Mouse (Mus musculus): ENCODE measurements around the gene Gpr3. TPM values are rescaled to one million over a fixed set of nuclear protein-coding genes. Genes with fewer than 3 reads are reported as not detected.

Gene Gpr3
- 0.27 and 0.37 TPM in 2 replicates for polyA plus RNA-seq (2016; fragmentation: Nextera tagmentation; extraction: Ambion mirVana)

DNA sequence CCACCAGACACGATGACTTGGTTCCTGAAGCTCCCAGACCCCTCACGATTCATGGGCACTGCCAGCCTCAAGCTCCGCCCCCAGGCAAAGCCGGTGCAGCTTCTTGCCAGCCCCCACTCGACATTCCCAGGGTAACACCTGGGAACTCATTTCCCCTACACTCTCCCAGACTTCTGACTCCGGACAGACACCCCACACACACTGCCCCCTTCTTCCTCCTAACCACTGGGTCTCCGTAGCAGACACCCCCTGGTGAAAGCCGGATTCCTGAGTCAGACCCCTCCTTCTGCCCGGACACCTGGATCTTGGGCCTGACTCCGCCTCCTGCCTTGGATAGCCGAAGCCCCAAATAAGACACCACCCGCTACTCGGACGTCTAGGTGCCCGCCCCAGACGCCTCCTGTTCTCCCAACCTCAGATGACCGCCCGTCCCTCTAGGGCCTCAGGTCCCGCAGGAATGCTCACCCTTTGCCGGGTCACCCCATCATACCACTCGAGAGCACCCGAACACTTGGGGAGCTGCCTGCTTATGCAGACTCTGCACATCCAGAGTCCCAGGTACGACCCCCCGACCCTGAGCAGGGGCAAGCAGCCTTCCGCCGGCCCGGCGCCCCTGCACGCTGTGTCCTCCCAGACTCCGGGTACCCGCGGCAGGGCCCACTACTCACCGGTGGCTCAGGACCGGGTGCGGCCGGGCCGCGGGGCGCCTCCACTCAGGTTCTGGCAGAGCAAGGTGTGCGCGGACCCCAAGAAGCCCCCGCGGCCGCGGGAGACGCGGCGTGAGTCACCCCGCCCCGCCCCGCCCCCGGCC, at the start of gene Gpr3, which contains the start of gene Cd164l2:
TSS of gene Gpr3 (minus strand) at position 786 of the 811 bp plus-strand sequence.
TSS of gene Cd164l2 (plus strand) at position 381 of the 811 bp plus-strand sequence.
- Histone ChIP-seq H3K9me3 (replicated peaks) (no peaks in the 10 kb centered on the region), H3K36me3 (no peaks in the 10 kb centered on the region), H3K27ac (ENCODE audit: poor library complexity, severe bottlenecking) (peak within 1 kb of the TSS; percentile 15; the same call in 1 of the 2 replicates), H3K27me3 (replicated peaks) (peaks cover 53% of the 10 kb centered on the region), H3K4me2 (peak within 1 kb of the TSS; percentile 99), H3K9ac (peak within 1 kb of the TSS; percentile 79), H3K4me3 (peak within 1 kb of the TSS; percentile 69), H3K4me1 (replicated peaks) (peaks cover 23% of the 10 kb centered on the region)
- ATAC-seq (ENCODE audit: insufficient number of reproducible peaks, low FRiP score): peak; percentile 35; the same call in 1 of the 2 replicates
- 2% methylated on average over 52 of the region's 52 CpGs for WGBS

DNA sequence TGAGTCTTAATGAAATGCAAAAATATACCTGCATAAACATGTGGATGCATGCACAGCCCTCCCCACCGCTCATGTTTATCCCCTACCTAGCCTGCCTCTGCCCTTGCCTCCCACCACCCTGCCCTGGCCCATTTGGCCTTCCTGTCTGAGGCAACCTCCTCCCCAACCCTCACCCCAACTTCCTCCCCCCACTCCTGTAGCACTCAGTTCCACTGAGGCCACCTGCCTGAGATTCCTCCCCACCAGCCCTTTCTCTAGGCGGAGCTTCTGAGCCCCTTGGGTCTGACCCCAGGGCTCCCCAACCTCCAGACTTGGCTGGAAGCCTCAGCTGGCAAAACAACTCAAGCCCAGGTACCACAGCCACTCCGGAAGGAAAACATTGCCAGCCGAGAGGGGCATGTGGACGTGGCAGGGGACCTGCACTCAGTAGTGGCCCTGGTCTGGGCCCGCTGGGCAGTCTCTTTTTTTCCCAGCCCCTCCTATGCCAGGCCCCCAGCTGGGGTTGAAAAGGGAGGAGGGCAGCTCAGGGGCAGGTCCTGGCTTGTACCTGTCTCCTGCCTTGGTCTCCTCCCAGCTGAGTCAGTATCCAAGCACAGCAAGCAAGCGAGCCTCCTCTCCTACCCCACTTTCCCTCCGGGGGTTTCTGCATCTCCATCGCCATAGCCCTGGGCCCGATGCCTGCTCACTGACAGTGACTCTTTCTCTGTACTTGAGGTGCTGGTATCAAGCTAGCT, 49.5 kb upstream of the Gpr3 start:
- Histone ChIP-seq H3K27ac (ENCODE audit: poor library complexity, severe bottlenecking) (no peak overlapping the region), H3K4me2 (no peak overlapping the region), H3K4me1 (replicated peaks) (0 out of 2 replicates have a peak, but pooled peaks cover 1% of the 10 kb centered on the region), H3K27me3 (replicated peaks) (peaks cover 24% of the 10 kb centered on the region), H3K9me3 (replicated peaks) (peaks cover 8% of the 10 kb centered on the region; the same call in 1 of the 2 replicates), H3K36me3 (peaks cover 31% of the 10 kb centered on the region), H3K9ac (no peak overlapping the region), H3K4me3 (no peak overlapping the region)
- 44% methylated on average over 10 of the region's 10 CpGs for WGBS
- ATAC-seq (ENCODE audit: insufficient number of reproducible peaks, low FRiP score): no peak

DNA sequence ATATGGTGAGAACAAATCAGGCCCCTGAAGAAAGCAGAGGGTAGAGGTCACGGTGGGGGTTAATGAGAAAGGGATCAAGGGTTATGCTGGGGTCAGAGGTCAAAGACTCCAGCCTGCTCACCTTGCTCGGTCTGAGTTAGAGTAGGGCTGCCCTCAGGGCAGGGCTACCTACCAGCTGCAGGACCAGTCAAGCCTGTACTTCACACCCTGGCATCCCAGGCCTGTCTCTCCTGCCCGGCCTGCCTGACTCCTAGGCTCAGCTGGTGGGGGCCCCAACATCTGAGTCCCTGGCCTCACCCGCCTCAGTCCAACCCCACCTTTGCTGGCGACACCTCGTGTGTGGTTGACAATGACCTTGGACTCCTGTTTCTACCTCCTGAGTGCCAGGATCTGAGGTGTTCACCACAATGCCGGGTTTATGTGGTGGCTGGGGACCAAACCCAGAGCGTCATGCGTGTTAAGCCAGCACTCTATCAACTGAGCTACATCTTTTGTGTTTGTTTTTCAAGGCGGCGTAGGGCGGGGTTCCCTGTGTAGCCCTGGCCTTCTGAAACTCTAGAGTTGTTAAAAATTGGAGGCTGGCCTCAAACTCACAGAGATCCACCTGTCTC, 45.6 kb upstream of the Gpr3 start:
- H3K9me3 ChIP-seq (replicated peaks): no peaks in the 10 kb centered on the region
- H3K27me3 ChIP-seq (replicated peaks): peaks cover 62% of the 10 kb centered on the region
- 75% methylated on average over 12 of the region's 12 CpGs for WGBS
- H3K4me1 ChIP-seq (replicated peaks): 0 out of 2 replicates have a peak, but pooled peaks cover 3% of the 10 kb centered on the region
- no peak overlapping the region for H3K4me3 ChIP-seq
- ATAC-seq (ENCODE audit: insufficient number of reproducible peaks, low FRiP score): 0 out of 2 replicates have a peak, but pooled peaks have one; percentile 27
- H3K36me3 ChIP-seq: no peaks in the 10 kb centered on the region
- no peak overlapping the region for H3K9ac ChIP-seq
- no peak overlapping the region for H3K4me2 ChIP-seq
- no peak overlapping the region for H3K27ac ChIP-seq (ENCODE audit: poor library complexity, severe bottlenecking)

DNA sequence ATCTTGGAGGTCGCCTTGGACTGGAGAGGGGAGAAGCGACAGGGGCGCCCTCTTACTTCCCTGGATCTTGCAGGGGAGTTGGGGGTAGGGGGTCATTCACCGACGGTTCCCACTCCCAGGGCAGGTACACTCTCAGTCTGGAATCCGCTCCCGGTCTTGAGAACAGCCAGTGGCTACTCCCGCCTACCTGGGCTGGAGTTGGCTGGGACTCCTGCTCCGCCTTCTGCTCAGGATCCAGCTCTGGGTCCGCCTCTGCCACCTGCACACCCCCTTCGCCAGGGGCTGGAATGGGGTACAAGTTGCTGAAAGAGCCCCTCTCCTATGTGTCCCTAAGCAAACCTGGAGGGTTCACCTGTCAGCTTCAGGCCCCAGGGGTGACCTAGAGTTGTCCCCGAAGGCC, 44.9 kb upstream of the Gpr3 start:
- no peak overlapping the region for H3K4me2 ChIP-seq
- no peak overlapping the region for H3K4me3 ChIP-seq
- H3K36me3 ChIP-seq: no peaks in the 10 kb centered on the region
- no peak overlapping the region for H3K9ac ChIP-seq
- no peaks in the 10 kb centered on the region for H3K9me3 ChIP-seq (replicated peaks)
- peaks cover 68% of the 10 kb centered on the region for H3K27me3 ChIP-seq (replicated peaks)
- 0 out of 2 replicates have a peak, but pooled peaks cover 3% of the 10 kb centered on the region for H3K4me1 ChIP-seq (replicated peaks)
- no peak overlapping the region for H3K27ac ChIP-seq (ENCODE audit: poor library complexity, severe bottlenecking)
- ATAC-seq (ENCODE audit: insufficient number of reproducible peaks, low FRiP score): no peak
- WGBS: 30% methylated on average over 12 of the region's 12 CpGs

DNA sequence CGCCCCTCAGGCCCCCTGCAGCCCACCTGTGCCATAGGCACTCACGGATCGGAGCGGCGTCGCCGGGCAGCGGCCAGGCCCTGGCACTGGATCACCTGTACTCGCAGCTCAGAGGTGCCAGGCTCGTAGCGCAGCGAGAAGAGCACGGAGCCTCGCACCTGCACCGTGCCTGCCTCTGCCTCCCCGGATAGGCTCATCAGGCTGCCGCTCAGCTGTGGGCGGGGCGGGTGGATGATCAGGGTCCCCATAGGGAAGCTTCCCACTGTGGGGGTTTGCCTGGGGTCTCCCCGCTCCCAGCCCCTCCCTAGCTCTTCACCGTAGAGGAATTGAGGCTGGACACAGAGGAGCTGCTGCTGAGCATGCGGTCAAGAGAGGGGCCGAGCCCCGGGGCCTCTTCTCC, 44.5 kb upstream of the Gpr3 start:
- no peaks in the 10 kb centered on the region for H3K9me3 ChIP-seq (replicated peaks)
- H3K27ac ChIP-seq (ENCODE audit: poor library complexity, severe bottlenecking): no peak overlapping the region
- H3K4me3 ChIP-seq: no peak overlapping the region
- peaks cover 73% of the 10 kb centered on the region for H3K27me3 ChIP-seq (replicated peaks)
- H3K4me1 ChIP-seq (replicated peaks): 0 out of 2 replicates have a peak, but pooled peaks cover 3% of the 10 kb centered on the region
- H3K4me2 ChIP-seq: peak overlapping the region; percentile 4
- no peaks in the 10 kb centered on the region for H3K36me3 ChIP-seq
- H3K9ac ChIP-seq: no peak overlapping the region
- ATAC-seq (ENCODE audit: insufficient number of reproducible peaks, low FRiP score): no peak
- 16% methylated on average over 24 of the region's 24 CpGs for WGBS

DNA sequence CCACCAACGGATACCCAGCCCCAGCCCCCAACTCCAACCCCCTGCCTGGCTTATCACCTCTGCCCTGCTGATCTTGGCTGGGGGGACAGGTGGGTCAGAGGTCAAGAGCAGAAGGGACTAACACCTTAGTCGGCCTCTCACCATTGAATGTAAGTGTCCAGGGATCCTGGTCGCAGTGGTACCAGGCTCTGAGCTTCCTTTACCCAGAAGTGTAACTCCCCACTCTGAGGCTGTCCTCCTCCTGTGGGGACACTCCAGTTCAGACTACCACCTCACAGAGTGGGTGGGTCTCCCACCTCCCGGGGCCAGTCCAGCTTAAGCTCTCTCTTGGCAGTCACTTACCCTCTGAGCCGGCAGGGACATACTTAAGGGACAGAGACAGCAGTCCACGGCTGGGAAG, 43.1 kb upstream of the Gpr3 start:
- H3K4me1 ChIP-seq (replicated peaks): peaks cover 15% of the 10 kb centered on the region
- 39% methylated on average over 6 of the region's 6 CpGs for WGBS
- H3K27ac ChIP-seq (ENCODE audit: poor library complexity, severe bottlenecking): no peak overlapping the region
- no peak overlapping the region for H3K9ac ChIP-seq
- H3K4me2 ChIP-seq: no peak overlapping the region
- no peak overlapping the region for H3K4me3 ChIP-seq
- no peak for ATAC-seq (ENCODE audit: insufficient number of reproducible peaks, low FRiP score)
- peaks cover 87% of the 10 kb centered on the region for H3K27me3 ChIP-seq (replicated peaks)
- no peaks in the 10 kb centered on the region for H3K36me3 ChIP-seq
- no peaks in the 10 kb centered on the region for H3K9me3 ChIP-seq (replicated peaks)

DNA sequence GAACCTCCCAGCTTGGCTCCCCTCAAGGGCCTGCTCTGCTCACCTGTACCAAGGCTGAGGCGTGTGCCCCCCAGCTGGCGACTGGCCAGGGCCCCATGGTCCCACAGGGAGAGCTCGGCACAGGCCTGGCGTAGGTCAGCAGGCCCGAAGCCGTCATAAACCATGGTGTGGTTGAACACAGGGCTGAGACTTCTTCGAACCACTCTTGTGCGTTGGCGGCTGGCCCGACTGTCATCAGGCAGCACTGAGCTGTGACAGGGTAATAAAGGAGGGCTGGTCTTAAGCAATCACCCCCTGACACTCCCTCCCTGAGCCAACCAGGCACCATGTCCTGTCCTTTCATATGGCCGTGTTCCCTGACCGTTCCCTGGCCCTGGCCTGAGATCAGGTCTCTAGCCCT, 41.1 kb upstream of the Gpr3 start:
- Histone ChIP-seq H3K9ac (no peak overlapping the region), H3K4me3 (no peak overlapping the region), H3K36me3 (no peaks in the 10 kb centered on the region), H3K4me1 (replicated peaks) (peaks cover 16% of the 10 kb centered on the region), H3K27me3 (replicated peaks) (peaks cover 96% of the 10 kb centered on the region), H3K27ac (ENCODE audit: poor library complexity, severe bottlenecking) (no peak overlapping the region), H3K4me2 (no peak overlapping the region), H3K9me3 (replicated peaks) (no peaks in the 10 kb centered on the region)
- 82% methylated on average over 12 of the region's 12 CpGs for WGBS
- ATAC-seq (ENCODE audit: insufficient number of reproducible peaks, low FRiP score): no peak

DNA sequence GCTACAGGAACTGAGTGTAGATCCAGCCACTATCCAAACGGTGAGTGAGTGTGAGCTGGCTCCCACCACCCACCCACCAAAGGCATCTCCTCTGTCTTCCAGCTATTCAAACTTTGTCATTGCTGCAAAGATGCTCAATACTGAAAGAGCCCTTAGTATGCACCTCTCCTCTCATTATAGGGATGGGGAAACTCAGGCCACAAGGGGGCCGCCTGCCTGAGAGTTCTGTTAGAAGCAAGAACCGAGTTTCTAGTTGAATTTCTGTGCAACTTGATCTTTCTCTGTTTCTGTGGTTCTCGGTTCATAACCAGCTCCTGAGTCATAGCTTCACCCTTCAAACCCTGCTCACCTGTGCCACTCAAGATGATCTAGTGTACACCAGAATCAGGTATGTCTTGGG, 39.8 kb upstream of the Gpr3 start:
- H3K4me1 ChIP-seq (replicated peaks): peaks cover 19% of the 10 kb centered on the region
- H3K9ac ChIP-seq: no peak overlapping the region
- 43% methylated on average over 4 of the region's 4 CpGs for WGBS
- no peaks in the 10 kb centered on the region for H3K9me3 ChIP-seq (replicated peaks)
- no peak overlapping the region for H3K27ac ChIP-seq (ENCODE audit: poor library complexity, severe bottlenecking)
- H3K4me3 ChIP-seq: no peak overlapping the region
- no peak overlapping the region for H3K4me2 ChIP-seq
- H3K36me3 ChIP-seq: no peaks in the 10 kb centered on the region
- peaks cover 98% of the 10 kb centered on the region for H3K27me3 ChIP-seq (replicated peaks)
- ATAC-seq (ENCODE audit: insufficient number of reproducible peaks, low FRiP score): no peak

DNA sequence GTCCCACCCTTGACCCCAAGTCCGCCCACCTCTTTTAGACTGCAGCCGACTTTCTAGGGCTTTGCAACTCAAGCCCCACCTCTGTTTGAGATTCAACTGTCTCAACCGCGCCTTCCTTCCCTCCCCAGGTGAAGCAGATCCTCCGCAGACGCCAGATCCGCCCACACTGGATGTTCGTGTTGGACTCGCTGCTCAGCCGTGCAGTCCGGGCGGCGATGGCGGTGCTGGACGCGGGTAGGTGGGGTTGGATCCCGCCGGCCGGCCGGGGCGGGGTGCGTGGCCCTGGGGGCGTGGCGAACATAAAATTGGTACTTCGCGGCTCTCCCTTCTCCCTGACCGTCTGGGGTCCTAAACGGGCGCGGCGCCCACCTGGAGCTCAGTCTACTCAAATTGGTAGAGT, 38.9 kb upstream of the Gpr3 start:
- Histone ChIP-seq H3K9ac (peak overlapping the region; percentile 56), H3K4me1 (replicated peaks) (peaks cover 21% of the 10 kb centered on the region), H3K27ac (ENCODE audit: poor library complexity, severe bottlenecking) (no peak overlapping the region), H3K27me3 (replicated peaks) (peaks cover 98% of the 10 kb centered on the region), H3K9me3 (replicated peaks) (no peaks in the 10 kb centered on the region), H3K36me3 (no peaks in the 10 kb centered on the region), H3K4me2 (peak overlapping the region; percentile 74), H3K4me3 (peak overlapping the region; percentile 47)
- ATAC-seq (ENCODE audit: insufficient number of reproducible peaks, low FRiP score): no peak
- 3% methylated on average over 31 of the region's 31 CpGs for WGBS

DNA sequence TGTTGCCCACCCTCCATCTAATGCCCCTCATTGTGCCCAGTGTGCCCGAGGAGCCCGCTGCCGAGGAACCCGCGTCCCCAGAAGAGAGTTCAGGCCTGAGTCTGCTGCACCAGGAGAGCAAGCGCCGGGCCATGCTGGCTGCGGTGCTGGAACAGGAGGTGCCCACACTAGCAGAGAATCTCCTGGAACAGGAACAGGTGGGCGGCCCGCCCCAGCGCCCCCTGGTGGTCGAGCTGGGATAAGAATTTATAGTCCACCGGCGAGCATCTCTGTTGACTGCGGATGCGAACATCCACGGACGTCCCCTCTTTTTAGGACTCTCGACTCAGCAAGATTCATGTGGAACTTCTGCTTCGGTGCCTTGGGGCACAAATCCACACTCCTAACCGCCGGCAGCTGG, 38.3 kb upstream of the Gpr3 start:
- WGBS: 3% methylated on average over 22 of the region's 22 CpGs
- no peaks in the 10 kb centered on the region for H3K36me3 ChIP-seq
- peak overlapping the region; percentile 47 for H3K4me3 ChIP-seq
- H3K27ac ChIP-seq (ENCODE audit: poor library complexity, severe bottlenecking): no peak overlapping the region
- H3K9ac ChIP-seq: peak overlapping the region; percentile 56
- peaks cover 98% of the 10 kb centered on the region for H3K27me3 ChIP-seq (replicated peaks)
- no peaks in the 10 kb centered on the region for H3K9me3 ChIP-seq (replicated peaks)
- peaks cover 21% of the 10 kb centered on the region for H3K4me1 ChIP-seq (replicated peaks)
- ATAC-seq (ENCODE audit: insufficient number of reproducible peaks, low FRiP score): no peak
- peak overlapping the region; percentile 74 for H3K4me2 ChIP-seq

All from heart, embryonic 12.5 days (tissue).